Mouse (Mus musculus) gastrocnemius, postnatal 14 days (tissue): ENCODE results near the gene Megf9. TPM values are rescaled to one million over a fixed set of nuclear protein-coding genes. Genes with fewer than 3 reads are reported as not detected.

Source experiments
- total RNA-seq, 2 experiments: library from RNA; stranded (reverse); gene quantifications; 2 replicates each; pipeline ENCODE4 v1.2.3; 2021

Gene Megf9
- total RNA-seq, 2 experiments from 2014 or later = 6.0 to 10.2 TPM

Other genes with a start within 250 kb of the Megf9 start
- 1 to 10 TPM; 6.0 to 6.3 TPM for gene Cdk5rap2, start 124.6 kb downstream of the Megf9 start, total RNA-seq